16 mouse cellular contexts compared by ENCODE assay signal in genomic region chr3:120865036-120865435, GRCm38 (mm10).
A peak's percentile ranks its signal among the peaks of the same experiment; 100 is the strongest.
DNase-seq lines count a peak whose midpoint lies in the region; ATAC-seq and TF ChIP-seq lines count a peak whose summit lies in the region.
"Had no signal": no experiment of that assay in that cellular context is flagged by ENCODE, and none has a peak within 500 bp of the region (broad histone marks: within the 10 kb centered on the region; RNA-seq: fewer than 3 reads in every experiment).

No protein-coding gene starts in this region.

- ATAC-seq in forebrain, postnatal 0 days = peak; percentile 48
- ATAC-seq in forebrain, embryonic 12.5 days (ENCODE audit: low FRiP score) = no peak; the same call in 1 of the 2 replicates
- ATAC-seq: hindbrain, postnatal 0 days had no signal

- no peaks in the 10 kb centered on the region for H3K36me3 ChIP-seq in forebrain, postnatal 0 days (ENCODE audit: insufficient read depth)
- no peaks in the 10 kb centered on the region for H3K36me3 ChIP-seq in forebrain, embryonic 12.5 days (replicated peaks)
- H3K36me3 ChIP-seq: limb, embryonic 10.5 days; liver, embryonic 13.5 days; neural tube, embryonic 15.5 days had no signal

- H3K4me2 ChIP-seq in forebrain, postnatal 0 days (ENCODE audit: low read depth) = no peak overlapping the region
- H3K4me2 ChIP-seq in forebrain, embryonic 12.5 days = no peak overlapping the region
- H3K4me2 ChIP-seq: liver, embryonic 13.5 days; neural tube, embryonic 15.5 days had no signal

- H3K27ac ChIP-seq in forebrain, postnatal 0 days (ENCODE audit: low read depth, low read length) = peak overlapping the region; percentile 37; the same call in 1 of the 2 replicates
- no peak overlapping the region for H3K27ac ChIP-seq in forebrain, embryonic 12.5 days
- H3K27ac ChIP-seq in layer of hippocampus, adult 2 months = peak overlapping the region; percentile 86
- H3K27ac ChIP-seq: gastrocnemius, adult 2 months; hindbrain, postnatal 0 days; limb, embryonic 10.5 days; liver, embryonic 13.5 days; neural tube, embryonic 15.5 days had no signal

- no peak overlapping the region for H3K4me3 ChIP-seq in forebrain, postnatal 0 days (ENCODE audit: low read depth, low read length)
- H3K4me3 ChIP-seq in forebrain, embryonic 12.5 days (replicated peaks) = no peak overlapping the region
- H3K4me3 ChIP-seq in layer of hippocampus, adult 2 months = no peak overlapping the region
- H3K4me3 ChIP-seq: gastrocnemius, adult 2 months; limb, embryonic 10.5 days; liver, embryonic 13.5 days; neural tube, embryonic 15.5 days had no signal

- DNase-seq in forebrain, postnatal 0 days = peak; percentile 42
- DNase-seq in layer of hippocampus, adult 2 months (ENCODE audit: low spot score in 2 of 2) = peak in 1 of 2 experiments; percentile 17
- no peak for DNase-seq in layer of hippocampus, postnatal 10 days (ENCODE audit: low spot score in 2 of 2)
- peak; percentile 23 for DNase-seq in right cerebral cortex, postnatal 25 days
- no peak for DNase-seq in right cerebral cortex, postnatal 4 days
- no peak for DNase-seq in urinary bladder, adult 18-20 months (ENCODE audit: low spot score in 2 of 2)
- DNase-seq: adrenal gland, adult 2 months; cerebellum, adult 9-10 months; gastrocnemius, adult 2 months; heart, adult 18-20 months; kidney, adult 9 months; liver, embryonic 13.5 days had no signal

- no peaks in the 10 kb centered on the region for H3K9me3 ChIP-seq in forebrain, postnatal 0 days (ENCODE audit: low read length)
- H3K9me3 ChIP-seq in forebrain, embryonic 12.5 days = no peaks in the 10 kb centered on the region
- H3K9me3 ChIP-seq: limb, embryonic 10.5 days; liver, embryonic 13.5 days; neural tube, embryonic 15.5 days had no signal

- no peaks in the 10 kb centered on the region for H3K4me1 ChIP-seq in forebrain, postnatal 0 days (ENCODE audit: insufficient read depth)
- no peaks in the 10 kb centered on the region for H3K4me1 ChIP-seq in forebrain, embryonic 12.5 days
- H3K4me1 ChIP-seq: limb, embryonic 10.5 days; liver, embryonic 13.5 days; neural tube, embryonic 15.5 days had no signal

- WGBS in forebrain, postnatal 0 days = 50% methylated on average over 8 of the region's 8 CpGs
- WGBS in forebrain, embryonic 12.5 days = 70% methylated on average over 8 of the region's 8 CpGs

- no peak overlapping the region for H3K9ac ChIP-seq in forebrain, postnatal 0 days
- no peak overlapping the region for H3K9ac ChIP-seq in forebrain, embryonic 12.5 days
- H3K9ac ChIP-seq: liver, embryonic 13.5 days; neural tube, embryonic 15.5 days had no signal

- no peak for TF ChIP-seq CTCF in forebrain, postnatal 0 days (IDR thresholded peaks at IDR 0.05; ENCODE audit: low read depth)
- no peak for TF ChIP-seq CTCF in layer of hippocampus, adult 2 months (conservative IDR thresholded peaks at IDR 0.05)

- H3K27me3 ChIP-seq in forebrain, postnatal 0 days (ENCODE audit: insufficient read depth, low read length) = no peaks in the 10 kb centered on the region
- H3K27me3 ChIP-seq in forebrain, embryonic 12.5 days = no peaks in the 10 kb centered on the region
- H3K27me3 ChIP-seq: liver, embryonic 13.5 days; neural tube, embryonic 15.5 days had no signal

Comparison
In these comparisons a context has a peak if more than half of its experiments do, and no peak if none do; other contexts are left out.
1. DNase-seq: peak in forebrain, postnatal 0 days (single experiment) and right cerebral cortex, postnatal 25 days (single experiment); none in layer of hippocampus, postnatal 10 days (0 of 2), right cerebral cortex, postnatal 4 days (single experiment) and urinary bladder, adult 18-20 months (0 of 2).